Comparison of ENCODE assay signal across 8 mouse cellular contexts in genomic region chr1:88276524-88277097, GRCm38 (mm10). TPM values are rescaled to one million over a fixed set of nuclear protein-coding genes. Genes with fewer than 3 reads are reported as not detected.
DNase-seq lines count a peak whose midpoint lies in the region; ATAC-seq and TF ChIP-seq lines count a peak whose summit lies in the region.

No protein-coding gene starts in this region.

- peaks cover 18% of the 10 kb centered on the region for H3K9me3 ChIP-seq in CH12.LX (replicated peaks; ENCODE audit: low read length)
- H3K9me3 ChIP-seq in forebrain, embryonic 11.5 days (ENCODE audit: control insufficient read depth, low read length): peaks cover 8% of the 10 kb centered on the region; the same call in 1 of the 2 replicates
- no peaks in the 10 kb centered on the region; the same call in 1 of the 2 replicates for H3K9me3 ChIP-seq in limb, embryonic 12.5 days
- peaks cover under 1% of the 10 kb centered on the region for H3K9me3 ChIP-seq in neural tube, embryonic 13.5 days

- H3K4me3 ChIP-seq in gastrocnemius, adult 2 months: peak overlapping the region; percentile 64
- peak overlapping the region; percentile 54 to 66 (median 64) for H3K4me3 ChIP-seq in CH12.LX (replicated peaks in 1 of 3; ENCODE audit: low read depth in 2 of 3, low read length in 2 of 3, poor library complexity in 1 of 3)
- peak overlapping the region; percentile 59 for H3K4me3 ChIP-seq in forebrain, embryonic 11.5 days (ENCODE audit: low read depth, low read length)
- peak overlapping the region; percentile 50 for H3K4me3 ChIP-seq in limb, embryonic 12.5 days (replicated peaks)
- H3K4me3 ChIP-seq in neural tube, embryonic 13.5 days: peak overlapping the region; percentile 43

- intact Hi-C loops in gastrocnemius, adult 2 months (cut with DNase I): no loop called here
- intact Hi-C loops in gastrocnemius, postnatal 14 days (cut with DNase I; ENCODE audit: low total_unique reads): no loop called here

- H3K4me2 ChIP-seq in CH12.LX (ENCODE audit: insufficient read depth, low read depth, poor library complexity, severe bottlenecking): peak overlapping the region; percentile 59
- H3K4me2 ChIP-seq in forebrain, embryonic 11.5 days (ENCODE audit: low read depth, low read length, severe bottlenecking): peak overlapping the region; percentile 54
- peak overlapping the region; percentile 60 for H3K4me2 ChIP-seq in limb, embryonic 12.5 days
- H3K4me2 ChIP-seq in neural tube, embryonic 13.5 days: peak overlapping the region; percentile 56

- peak overlapping the region; percentile 38 for H3K9ac ChIP-seq in CH12.LX (ENCODE audit: insufficient read depth, low read depth)
- peak overlapping the region; percentile 84 for H3K9ac ChIP-seq in forebrain, embryonic 11.5 days (ENCODE audit: low read length)
- H3K9ac ChIP-seq in limb, embryonic 12.5 days (replicated peaks): peak overlapping the region; percentile 74
- peak overlapping the region; percentile 70 for H3K9ac ChIP-seq in neural tube, embryonic 13.5 days

- H3K36me3 ChIP-seq in CH12.LX (replicated peaks in 1 of 2; ENCODE audit: control insufficient read depth in 1 of 2, insufficient read depth in 1 of 2, low read length in 1 of 2): peaks cover 30 to 42% of the 10 kb centered on the region in 2 experiments
- H3K36me3 ChIP-seq in forebrain, embryonic 11.5 days (ENCODE audit: control insufficient read depth, insufficient read depth, low read length): peaks cover 23% of the 10 kb centered on the region
- peaks cover 43% of the 10 kb centered on the region for H3K36me3 ChIP-seq in limb, embryonic 12.5 days
- H3K36me3 ChIP-seq in neural tube, embryonic 13.5 days: peaks cover 38% of the 10 kb centered on the region

- no peak for TF ChIP-seq RAD21 in CH12.LX (IDR thresholded peaks at IDR 0.05; ENCODE audit: low read depth, low read length)

- peaks cover 28% of the 10 kb centered on the region for H3K27me3 ChIP-seq in CH12.LX (replicated peaks)
- no peaks in the 10 kb centered on the region for H3K27me3 ChIP-seq in forebrain, embryonic 11.5 days (ENCODE audit: control insufficient read depth, insufficient read depth, low read length)
- no peaks in the 10 kb centered on the region for H3K27me3 ChIP-seq in limb, embryonic 12.5 days
- H3K27me3 ChIP-seq in neural tube, embryonic 13.5 days: no peaks in the 10 kb centered on the region

- peaks cover 5 to 20% of the 10 kb centered on the region in 2 experiments for H3K4me1 ChIP-seq in CH12.LX (ENCODE audit: control insufficient read depth in 1 of 2, insufficient read depth in 2 of 2)
- H3K4me1 ChIP-seq in forebrain, embryonic 11.5 days (replicated peaks; ENCODE audit: control insufficient read depth, insufficient read depth, low read length): peaks cover 8% of the 10 kb centered on the region
- peaks cover 16% of the 10 kb centered on the region for H3K4me1 ChIP-seq in limb, embryonic 12.5 days (replicated peaks)
- H3K4me1 ChIP-seq in neural tube, embryonic 13.5 days (replicated peaks): peaks cover 33% of the 10 kb centered on the region

- peak; percentile 41 for ATAC-seq in forebrain, embryonic 11.5 days (replicated peaks; ENCODE audit: low FRiP score)
- ATAC-seq in limb, embryonic 12.5 days (ENCODE audit: insufficient number of reproducible peaks, insufficient read depth, low FRiP score, low TSS enrichment, low read depth): peak; percentile 50
- peak; percentile 47 for ATAC-seq in neural tube, embryonic 13.5 days (ENCODE audit: low read depth)

- 34% methylated on average over 10 of the region's 10 CpGs for WGBS in forebrain, embryonic 11.5 days
- 32% methylated on average over 10 of the region's 10 CpGs for WGBS in limb, embryonic 12.5 days
- WGBS in neural tube, embryonic 13.5 days: 31% methylated on average over 10 of the region's 10 CpGs

- TF ChIP-seq CTCF in gastrocnemius, adult 2 months (IDR thresholded peaks at IDR 0.05): no peak
- no peak for TF ChIP-seq CTCF in CH12.LX (conservative IDR thresholded peaks at IDR 0.05 in 1 of 2, IDR thresholded peaks at IDR 0.05 in 1 of 2; ENCODE audit: low read depth in 2 of 2, low read length in 2 of 2)

- in situ Hi-C loops in CH12.LX (cut with MboI; ENCODE audit: low pct_ligation_motif_present, low pct_unique_long_range_greater_than_20kb, low sequenced_read_pairs): loop anchor here (25.0 kb wide), 1 partner anchor 314 kb away; no protein-coding TSS in a partner anchor

- peak; percentile 46; the same call in 1 of the 2 replicates for TF ChIP-seq EP300 in CH12.LX (IDR thresholded peaks at IDR 0.05; ENCODE audit: low read length)

- DNase-seq in gastrocnemius, adult 2 months: no peak
- no peak for DNase-seq in gastrocnemius, postnatal 14 days
- no peak for DNase-seq in CH12.LX (ENCODE audit: extremely low read depth)
- peak; percentile 53 for DNase-seq in forebrain, embryonic 11.5 days (ENCODE audit: low spot score)
- DNase-seq in urinary bladder, postnatal 36 days (ENCODE audit: low spot score in 2 of 2): no peak
- DNase-seq in right cerebral cortex, postnatal 36 days (ENCODE audit: low spot score in 2 of 2): no peak

- dilution Hi-C loops in CH12.LX (cut with MboI; ENCODE audit: extremely low pct_ligation_motif_present, extremely low pct_unique_long_range_greater_than_20kb, low sequenced_read_pairs): no loop called here

- no peak for TF ChIP-seq POLR2A in CH12.LX (IDR thresholded peaks at IDR 0.05; ENCODE audit: low read depth, low read length)

- peak overlapping the region; percentile 77 for H3K27ac ChIP-seq in gastrocnemius, adult 2 months
- no peak overlapping the region; the same call in 1 of the 2 replicates for H3K27ac ChIP-seq in CH12.LX (ENCODE audit: insufficient read depth, low read depth)
- H3K27ac ChIP-seq in forebrain, embryonic 11.5 days (ENCODE audit: low read depth, low read length): peak overlapping the region; percentile 81
- H3K27ac ChIP-seq in limb, embryonic 12.5 days: peak overlapping the region; percentile 86
- peak overlapping the region; percentile 64 for H3K27ac ChIP-seq in neural tube, embryonic 13.5 days (replicated peaks)

- H3K79me2 ChIP-seq in CH12.LX (replicated peaks; ENCODE audit: control insufficient read depth, extremely low read depth, insufficient read depth, poor library complexity, severe bottlenecking): peaks cover 31% of the 10 kb centered on the region

TF ChIP-seq in CH12.LX, 34 proteins besides CTCF, POLR2A, EP300 and RAD21 (continues in another document):
- 0 out of 2 replicates have a peak, but pooled peaks have one; percentile 40 for TF ChIP-seq RCOR1 (conservative IDR thresholded peaks at IDR 0.05; ENCODE audit: low read depth, low read length)
- no peak for TF ChIP-seq IRF4 (IDR thresholded peaks at IDR 0.05; ENCODE audit: low read depth, low read length)
- peak; percentile 74; the same call in 1 of the 2 replicates for TF ChIP-seq MXI1 (IDR thresholded peaks at IDR 0.05; ENCODE audit: low read depth, low read length)
- TF ChIP-seq SMC3 (IDR thresholded peaks at IDR 0.05; ENCODE audit: low read depth, low read length): no peak
- no peak; the same call in 1 of the 2 replicates for TF ChIP-seq ZMIZ1 (IDR thresholded peaks at IDR 0.05; ENCODE audit: low read depth, low read length)
- no peak; the same call in 1 of the 2 replicates for TF ChIP-seq HCFC1 (IDR thresholded peaks at IDR 0.05; ENCODE audit: low read depth, low read length)
- no peak for TF ChIP-seq UBTF (IDR thresholded peaks at IDR 0.05; ENCODE audit: low read depth, low read length)
- no peak for TF ChIP-seq ETS1 (conservative IDR thresholded peaks at IDR 0.05; ENCODE audit: low read depth, low read length)
- peak; percentile 68; the same call in 1 of the 2 replicates for TF ChIP-seq MAX (IDR thresholded peaks at IDR 0.05; ENCODE audit: low read length)
- TF ChIP-seq MAZ (IDR thresholded peaks at IDR 0.05; ENCODE audit: low read depth, low read length): peak; percentile 43; the same call in 1 of the 2 replicates
- peak; percentile 58; the same call in 1 of the 2 replicates for TF ChIP-seq MAFK (IDR thresholded peaks at IDR 0.05; ENCODE audit: insufficient replicate concordance, low read length)
- no peak for TF ChIP-seq SIN3A (IDR thresholded peaks at IDR 0.05; ENCODE audit: low read length)
- no peak for TF ChIP-seq JUN (IDR thresholded peaks at IDR 0.05; ENCODE audit: insufficient read depth, low read depth, low read length)
- TF ChIP-seq ZKSCAN1 (IDR thresholded peaks at IDR 0.05; ENCODE audit: borderline replicate concordance, low read depth, low read length): no peak
- no peak for TF ChIP-seq E2F4 (IDR thresholded peaks at IDR 0.05; ENCODE audit: insufficient replicate concordance, low read depth, low read length)
- TF ChIP-seq POLR2AphosphoS2 (IDR thresholded peaks at IDR 0.05; ENCODE audit: low read depth, low read length): no peak

RNA-seq across cellular contexts. Expression of gene Hjurp, which starts 0.8 kb away (rescaled TPM):
- 1 to 10 TPM; 6.1 to 6.6 TPM for total RNA-seq in gastrocnemius, adult 2 months (2021)
- total RNA-seq in gastrocnemius, postnatal 14 days (2021): 10 to 100 TPM; 16.8 to 17.1 TPM
- total RNA-seq in CH12.LX (2012; rRNA removed): 65.2 and 69.8 TPM in 2 replicates
- total RNA-seq in CH12.LX (2014; rRNA removed): 74.1 and 80.8 TPM in 2 replicates
- polyA plus RNA-seq in CH12.LX (2012; ENCODE audit: insufficient read length, low read depth): 64.8 and 67.6 TPM in 2 replicates
- polyA plus RNA-seq in forebrain, embryonic 11.5 days (2014; fragmentation: Nextera tagmentation; extraction: Ambion mirVana): 221 and 223 TPM in 2 replicates
- polyA plus RNA-seq in limb, embryonic 12.5 days (2016; fragmentation: Nextera tagmentation; extraction: Ambion mirVana): 236 and 243 TPM in 2 replicates
- 69.9 and 74.0 TPM in 2 replicates for polyA plus RNA-seq in neural tube, embryonic 13.5 days (2015; fragmentation: Nextera tagmentation; extraction: Ambion mirVana)

RNA-seq across cellular contexts. Expression of gene Trpm8, which starts 0.8 kb away (rescaled TPM):
- not detected for total RNA-seq in gastrocnemius, adult 2 months (2021)
- not detected for total RNA-seq in gastrocnemius, postnatal 14 days (2021)
- total RNA-seq in CH12.LX (2012; rRNA removed) (not detected in 2 replicates), CH12.LX (2014; rRNA removed) (not detected in 2 replicates)
- polyA plus RNA-seq in CH12.LX (2012; ENCODE audit: insufficient read length, low read depth): not detected in 2 replicates
- not detected in 2 replicates for polyA plus RNA-seq in forebrain, embryonic 11.5 days (2014; fragmentation: Nextera tagmentation; extraction: Ambion mirVana)
- polyA plus RNA-seq in limb, embryonic 12.5 days (2016; fragmentation: Nextera tagmentation; extraction: Ambion mirVana): not detected in 2 replicates
- polyA plus RNA-seq in neural tube, embryonic 13.5 days (2015; fragmentation: Nextera tagmentation; extraction: Ambion mirVana): 0.07 TPM in 1 of 2 replicates, not detected in the other

RNA-seq across cellular contexts. Expression of gene Mroh2a, which starts 49.8 kb away (rescaled TPM):
- total RNA-seq in gastrocnemius, adult 2 months (2021): not detected
- not detected for total RNA-seq in gastrocnemius, postnatal 14 days (2021)
- total RNA-seq in CH12.LX (2012; rRNA removed) (0.13 and 0.17 TPM in 2 replicates), CH12.LX (2014; rRNA removed) (not detected in 2 replicates)
- polyA plus RNA-seq in CH12.LX (2012; ENCODE audit: insufficient read length, low read depth): 0.78 and 1.0 TPM in 2 replicates
- 2.5 and 3.0 TPM in 2 replicates for polyA plus RNA-seq in forebrain, embryonic 11.5 days (2014; fragmentation: Nextera tagmentation; extraction: Ambion mirVana)
- polyA plus RNA-seq in limb, embryonic 12.5 days (2016; fragmentation: Nextera tagmentation; extraction: Ambion mirVana): 1.5 and 2.0 TPM in 2 replicates
- polyA plus RNA-seq in neural tube, embryonic 13.5 days (2015; fragmentation: Nextera tagmentation; extraction: Ambion mirVana): 0.58 and 0.68 TPM in 2 replicates
